Mouse (Mus musculus): ENCODE data around the gene Cnnm3. TPM values are rescaled to one million over a fixed set of nuclear protein-coding genes. Genes with fewer than 3 reads are reported as not detected.

The Cnnm3 gene
- 14.7 and 28.8 TPM in 2 replicates for total RNA-seq (2014; fragmentation: Nextera tagmentation)
- 9.3 and 14.4 TPM in 2 replicates for total RNA-seq (2017)

GRCm38 (mm10) chr1:36511289-36512021 lies at the start of gene Cnnm3:
Cnnm3 (plus strand) TSS chr1:36511867.
- peak; percentile 80 for ATAC-seq (replicated peaks; ENCODE audit: poor library complexity, severe bottlenecking)

- no peak for ATAC-seq (replicated peaks; ENCODE audit: poor library complexity, severe bottlenecking)
Observed at GRCm38 (mm10) chr1:36465641-36466160, 46.0 kb upstream of the Cnnm3 start.

GRCm38 (mm10) chr1:36467446-36467845 lies 44.2 kb upstream of the Cnnm3 start:
- no peak for ATAC-seq (replicated peaks; ENCODE audit: poor library complexity, severe bottlenecking)

GRCm38 (mm10) chr1:36469811-36470444 lies 41.7 kb upstream of the Cnnm3 start:
- peak; percentile 31 for ATAC-seq (replicated peaks; ENCODE audit: poor library complexity, severe bottlenecking)

DNA sequence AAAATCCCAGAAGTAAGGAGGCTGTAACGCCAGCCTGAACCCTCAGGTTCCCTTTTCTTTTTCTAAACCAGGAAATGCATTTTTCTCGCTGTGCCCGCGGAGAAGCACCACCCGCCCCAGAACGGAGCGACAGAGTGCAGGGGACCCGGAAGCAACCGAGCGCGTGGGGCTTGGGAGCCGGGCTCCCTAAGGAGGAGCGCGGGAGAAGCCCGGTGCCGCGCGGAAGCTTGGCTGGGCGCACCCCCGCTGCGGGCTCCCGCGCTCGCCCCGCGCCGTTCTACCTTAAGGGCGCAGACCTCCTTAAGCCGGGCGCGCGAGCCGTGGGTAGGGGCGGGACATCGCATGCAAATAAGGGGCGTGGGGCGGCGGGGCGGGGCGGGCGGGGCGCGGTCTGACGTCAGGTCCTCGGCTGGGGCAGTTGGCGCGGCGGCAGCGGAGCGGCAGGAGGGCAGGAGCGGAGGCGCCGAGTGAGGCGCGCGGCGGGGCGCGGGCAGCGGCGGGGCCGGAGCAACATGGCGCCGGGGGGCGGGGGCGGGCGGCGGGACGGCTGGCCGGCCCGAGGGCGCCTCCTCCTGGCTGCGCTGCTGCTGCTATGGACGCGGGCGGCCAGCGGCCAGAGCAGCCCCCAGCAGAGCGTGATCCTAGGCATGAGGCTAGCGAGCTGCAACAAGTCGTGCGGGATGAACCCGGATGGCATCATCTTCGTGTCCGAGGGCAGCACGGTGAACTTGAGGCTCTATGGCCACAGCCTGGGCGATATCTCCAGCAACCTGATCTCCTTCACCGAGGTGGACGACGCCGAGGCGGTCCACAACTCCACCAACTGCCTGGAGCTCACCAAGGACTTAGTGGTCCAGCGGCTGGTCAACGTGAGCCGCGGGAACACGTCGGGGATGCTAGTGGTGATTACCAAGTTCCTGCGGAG lies 40.2 kb upstream of the Cnnm3 start, which contains the start of gene Cnnm4:
Gene Cnnm4, plus strand, starts transcription at position 440 of the 925 bp plus-strand sequence.
- ATAC-seq (replicated peaks; ENCODE audit: poor library complexity, severe bottlenecking): peak; percentile 67

GRCm38 (mm10) chr1:36472106-36472440 lies 39.6 kb upstream of the Cnnm3 start:
- ATAC-seq (replicated peaks; ENCODE audit: poor library complexity, severe bottlenecking): 0 out of 2 replicates have a peak, but pooled peaks have one; percentile 2

GRCm38 (mm10) chr1:36473211-36473780 lies 38.4 kb upstream of the Cnnm3 start:
- peak; percentile 20 for ATAC-seq (replicated peaks; ENCODE audit: poor library complexity, severe bottlenecking)

DNA sequence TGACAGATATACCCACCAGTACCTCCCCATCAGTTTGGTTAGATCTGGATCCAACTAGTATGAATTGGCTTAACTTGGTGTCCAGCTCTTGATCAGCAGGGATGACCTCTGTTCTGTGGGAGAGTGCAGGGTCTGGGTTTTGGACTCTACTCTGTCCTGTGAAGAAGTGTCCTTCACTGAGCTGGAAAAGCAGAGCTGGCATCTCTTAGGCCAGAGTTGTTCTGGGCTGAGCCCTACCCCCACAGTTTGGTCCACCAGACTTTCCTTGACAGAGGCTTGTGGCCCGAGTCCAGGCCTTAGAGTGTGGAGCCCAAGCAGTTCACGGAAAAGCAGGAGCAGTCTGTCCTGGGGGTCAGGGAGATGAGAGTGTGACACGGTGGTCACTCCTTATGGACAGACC lies 37.0 kb upstream of the Cnnm3 start:
- ATAC-seq (replicated peaks; ENCODE audit: poor library complexity, severe bottlenecking): no peak

GRCm38 (mm10) chr1:36475480-36476110 lies 36.1 kb upstream of the Cnnm3 start:
- no peak for ATAC-seq (replicated peaks; ENCODE audit: poor library complexity, severe bottlenecking)

GRCm38 (mm10) chr1:36476426-36476825 lies 35.2 kb upstream of the Cnnm3 start:
- ATAC-seq (replicated peaks; ENCODE audit: poor library complexity, severe bottlenecking): no peak

DNA sequence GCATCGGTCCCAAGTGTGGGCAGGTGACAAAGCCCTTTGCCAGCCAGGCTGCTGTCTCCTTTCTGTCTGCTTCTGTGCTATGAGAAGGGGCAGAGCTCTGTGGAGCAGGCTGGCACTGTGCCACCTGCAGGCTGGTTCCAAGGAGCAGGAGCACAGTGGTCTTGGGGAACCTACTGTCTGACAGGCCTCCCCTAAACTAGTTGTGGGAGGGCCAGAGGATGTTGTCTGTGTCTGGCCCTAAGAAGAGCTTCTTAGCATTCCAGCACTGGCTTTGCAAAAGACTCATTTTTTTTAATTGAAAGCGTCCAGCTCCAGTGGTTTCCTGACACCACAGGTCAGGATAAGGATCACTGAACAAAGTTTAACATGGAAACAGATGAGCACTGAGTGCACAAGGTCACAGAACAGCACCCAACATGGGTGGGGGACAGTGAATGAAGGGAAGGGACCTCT lies 33.3 kb upstream of the Cnnm3 start:
- ATAC-seq (replicated peaks; ENCODE audit: poor library complexity, severe bottlenecking): no peak

DNA sequence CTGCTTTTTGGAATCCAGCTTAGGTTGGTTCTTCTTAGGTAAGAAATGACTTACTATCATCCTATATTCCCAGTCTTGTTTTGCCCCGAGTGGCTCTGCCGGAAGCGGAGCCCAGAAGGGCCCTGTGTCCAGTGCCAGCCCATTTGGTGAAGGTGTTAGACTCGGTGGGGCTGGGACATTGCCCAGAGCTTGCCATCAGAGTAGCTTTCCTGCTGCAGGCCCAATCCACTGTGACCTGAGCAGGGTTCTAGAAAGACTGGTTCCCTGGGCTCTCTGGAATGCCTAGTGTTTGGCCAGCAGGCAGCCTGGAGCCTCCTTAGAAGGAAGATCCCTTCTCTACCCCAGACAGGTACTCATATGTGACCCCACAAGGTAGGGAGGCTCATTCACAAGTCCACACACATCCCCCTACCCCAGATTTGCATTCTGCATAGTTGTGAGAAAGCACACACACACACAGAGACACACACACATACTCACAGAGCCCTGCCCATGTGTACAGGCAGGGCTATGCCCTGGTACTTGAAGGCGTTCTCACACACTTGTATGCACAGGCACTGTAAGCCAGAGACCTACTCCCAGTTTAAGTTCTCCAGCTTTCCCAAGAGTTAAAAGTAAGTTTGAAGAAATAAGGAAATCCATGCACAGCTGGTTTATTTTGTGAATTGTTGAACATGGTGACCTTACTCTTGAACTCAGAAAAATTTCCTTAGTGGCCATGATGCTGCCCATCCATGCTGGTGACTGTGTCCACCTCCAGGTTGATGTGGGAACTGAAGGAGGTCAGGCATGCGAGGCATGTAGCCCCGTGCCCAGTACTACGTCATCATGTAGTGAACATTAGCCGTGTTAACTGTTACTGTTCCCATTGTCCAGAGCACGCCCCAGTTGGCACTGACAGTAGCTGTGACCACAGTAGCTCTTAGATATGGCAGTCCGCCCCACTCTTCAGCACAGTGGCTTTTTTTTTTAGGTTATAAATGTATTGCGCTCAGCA lies 31.5 kb upstream of the Cnnm3 start:
- ATAC-seq (replicated peaks; ENCODE audit: poor library complexity, severe bottlenecking): no peak

DNA sequence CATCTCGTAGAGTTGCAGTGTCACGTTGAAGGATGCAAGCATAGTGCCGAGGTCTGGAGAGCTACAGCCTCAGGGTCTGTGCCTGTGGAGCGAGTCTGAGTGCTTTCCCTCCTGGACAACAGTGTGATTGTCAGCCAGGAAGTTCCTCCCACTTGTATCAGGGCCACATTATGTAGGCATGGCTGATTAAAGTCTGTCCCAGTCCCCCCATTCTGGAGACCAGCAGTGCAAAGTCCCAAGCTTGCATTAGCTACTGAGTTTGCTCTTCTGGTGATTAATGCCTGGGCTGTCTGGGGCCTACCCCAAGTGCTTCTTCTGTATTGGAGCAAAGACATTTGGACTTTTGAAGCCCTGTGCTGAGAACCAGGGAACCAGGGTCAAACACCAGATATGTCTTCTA lies 27.8 kb upstream of the Cnnm3 start:
- no peak for ATAC-seq (replicated peaks; ENCODE audit: poor library complexity, severe bottlenecking)

GRCm38 (mm10) chr1:36485080-36485479 lies 26.6 kb upstream of the Cnnm3 start:
- no peak for ATAC-seq (replicated peaks; ENCODE audit: poor library complexity, severe bottlenecking)

DNA sequence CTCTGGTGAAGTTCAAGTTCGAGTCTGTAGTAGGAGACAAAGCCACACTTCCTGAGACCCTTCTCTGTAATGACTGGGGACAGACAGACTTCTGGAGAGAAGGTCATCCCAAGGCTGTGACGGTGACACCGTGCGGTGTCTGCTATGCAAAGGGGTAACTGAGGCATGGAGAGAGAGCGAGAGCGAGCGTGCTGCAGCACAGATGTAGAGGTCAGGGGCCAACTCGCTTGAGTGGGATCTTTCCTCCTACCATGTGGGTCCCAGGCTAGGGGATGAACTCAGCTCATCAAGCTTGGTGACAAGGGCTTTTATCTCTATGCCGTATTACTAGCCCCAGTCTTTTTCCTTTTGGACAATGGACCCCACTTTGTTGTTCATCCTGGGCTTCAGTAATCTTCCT lies 24.6 kb upstream of the Cnnm3 start:
- no peak for ATAC-seq (replicated peaks; ENCODE audit: poor library complexity, severe bottlenecking)

- no peak for ATAC-seq (replicated peaks; ENCODE audit: poor library complexity, severe bottlenecking)
Observed at GRCm38 (mm10) chr1:36489661-36490060, 22.0 kb upstream of the Cnnm3 start.

GRCm38 (mm10) chr1:36492416-36493139 lies 19.1 kb upstream of the Cnnm3 start:
- 0 out of 2 replicates have a peak, but pooled peaks have one; percentile 17 for ATAC-seq (replicated peaks; ENCODE audit: poor library complexity, severe bottlenecking)

GRCm38 (mm10) chr1:36493299-36493698 lies 18.4 kb upstream of the Cnnm3 start:
- no peak for ATAC-seq (replicated peaks; ENCODE audit: poor library complexity, severe bottlenecking)

Data from granulocyte monocyte progenitor cell, adult 5-6 weeks (primary cell).